Mouse (Mus musculus) heart, postnatal 10 days (tissue): ENCODE data around the gene Atp13a4. TPM values are rescaled to one million over a fixed set of nuclear protein-coding genes. Genes with fewer than 3 reads are reported as not detected.

ENCODE experiments used
- total RNA-seq, 2 experiments: library from RNA; stranded (reverse); gene quantifications; 2 replicates each; pipeline ENCODE4 v1.2.3; 2021

Gene Atp13a4
- total RNA-seq, 2 experiments from 2014 or later: not detected

Other genes starting within 250 kb of the Atp13a4 start
- gene Atp13a5, start 166.1 kb downstream of the Atp13a4 start, total RNA-seq: not detected
- gene Opa1, start 34.5 kb upstream of the Atp13a4 start, total RNA-seq: 100 to 1,000 TPM; 133 to 135 TPM